Mouse (Mus musculus): Measurements from ENCODE around the gene Slc5a2. TPM values are rescaled to one million over a fixed set of nuclear protein-coding genes. Genes with fewer than 3 reads are reported as not detected.

Slc5a2 gene
- polyA plus RNA-seq, 1 experiment from 2014 or later: not detected

Other genes with a start within 250 kb of the Slc5a2 start
- 0.42 TPM in 2 replicates for gene Itgam, start 203.0 kb upstream of the Slc5a2 start, polyA plus RNA-seq (2014; fragmentation: Nextera tagmentation; extraction: Ambion mirVana)
- gene Gm49368, start 203.0 kb upstream of the Slc5a2 start, polyA plus RNA-seq (2014; fragmentation: Nextera tagmentation; extraction: Ambion mirVana): not detected in 2 replicates
- not detected in 2 replicates for gene Itgax, start 136.1 kb upstream of the Slc5a2 start, polyA plus RNA-seq (2014; fragmentation: Nextera tagmentation; extraction: Ambion mirVana)
- gene Itgad, start 111.3 kb upstream of the Slc5a2 start, polyA plus RNA-seq (2014; fragmentation: Nextera tagmentation; extraction: Ambion mirVana): not detected in 2 replicates
- gene Cox6a2, start 59.3 kb upstream of the Slc5a2 start, polyA plus RNA-seq (2014; fragmentation: Nextera tagmentation; extraction: Ambion mirVana): 0.36 and 0.54 TPM in 2 replicates
- gene Armc5, start 28.3 kb upstream of the Slc5a2 start, polyA plus RNA-seq (2014; fragmentation: Nextera tagmentation; extraction: Ambion mirVana): 6.5 and 7.4 TPM in 2 replicates
- gene 9130023H24Rik, start 27.6 kb upstream of the Slc5a2 start, polyA plus RNA-seq (2014; fragmentation: Nextera tagmentation; extraction: Ambion mirVana): 12.3 and 13.3 TPM in 2 replicates
- gene Tgfb1i1, start 18.8 kb upstream of the Slc5a2 start, polyA plus RNA-seq (2014; fragmentation: Nextera tagmentation; extraction: Ambion mirVana): 33.0 and 40.9 TPM in 2 replicates
- gene BC017158, start 32.5 kb downstream of the Slc5a2 start, polyA plus RNA-seq (2014; fragmentation: Nextera tagmentation; extraction: Ambion mirVana): 18.3 and 22.0 TPM in 2 replicates
- gene Rgs10, start 153.1 kb downstream of the Slc5a2 start, polyA plus RNA-seq (2014; fragmentation: Nextera tagmentation; extraction: Ambion mirVana): 12.4 TPM in 2 replicates
- gene Tial1, start 196.1 kb downstream of the Slc5a2 start, polyA plus RNA-seq (2014; fragmentation: Nextera tagmentation; extraction: Ambion mirVana): 42.0 and 50.4 TPM in 2 replicates

All from hindbrain, embryonic 11.5 days (tissue).